Mouse (Mus musculus) stomach, embryonic 15.5 days (tissue): ENCODE data around the gene Bcat1. TPM values are rescaled to one million over a fixed set of nuclear protein-coding genes. Genes with fewer than 3 reads are reported as not detected.

ENCODE experiments used
- ATAC-seq: fragments of 200-750 bp; cut with Nextera tagmentation; 2 replicates; pipeline ENCODE4 v1.8.0; 2017; ENCODE audit warnings: low read depth, moderate number of reproducible peaks, moderate TSS enrichment; ENCODE audit not compliant: insufficient read depth, low FRiP score
- H3K27ac ChIP-seq: fragments of 300-500 bp; sonication (generic); 2 replicates; pipeline ENCODE4 v1.5.1; 2015; ENCODE audit warnings: mild to moderate bottlenecking, inconsistent platforms
- H3K27me3 ChIP-seq: fragments of 300-500 bp; sonication (generic); replicated peaks from 2 replicates; pipeline ENCODE4 v1.6.1; 2015; ENCODE audit warnings: inconsistent platforms
- H3K36me3 ChIP-seq: fragments of 300-500 bp; sonication (generic); 2 replicates; pipeline ENCODE4 v1.6.1; 2015; ENCODE audit warnings: inconsistent platforms
- H3K4me1 ChIP-seq: fragments of 300-500 bp; sonication (generic); 2 replicates; pipeline ENCODE4 v1.6.1; 2015; ENCODE audit warnings: inconsistent platforms
- H3K4me2 ChIP-seq: fragments of 300-500 bp; sonication (generic); 2 replicates; pipeline ENCODE4 v1.6.1; 2015; ENCODE audit warnings: mild to moderate bottlenecking, inconsistent platforms
- H3K4me3 ChIP-seq: fragments of 300-500 bp; sonication (generic); replicated peaks from 2 replicates; pipeline ENCODE4 v1.5.1; 2015; ENCODE audit warnings: inconsistent platforms
- H3K9ac ChIP-seq: fragments of 300-500 bp; sonication (generic); 2 replicates; pipeline ENCODE4 v1.6.1; 2015; ENCODE audit warnings: inconsistent platforms
- H3K9me3 ChIP-seq: fragments of 300-500 bp; sonication (generic); 2 replicates; pipeline ENCODE4 v1.6.1; 2016; ENCODE audit warnings: inconsistent platforms
- WGBS: fragments of 180-500 bp; shearing (Covaris S2); methylation state at CpG from one replicate; pipeline ENCODE4 v1.1.7; 2015; 5-methylcytosine and 5-hydroxymethylcytosine counted together
- polyA plus RNA-seq: library from polyadenylated mRNA; unstranded; fragments of >200 nt; fragmentation: Nextera tagmentation; extraction: Ambion mirVana; gene quantifications from 2 replicates; pipeline ENCODE4 v1.2.1, GENCODE M21; 2015

Gene Bcat1
- polyA plus RNA-seq, 1 experiment from 2014 or later = 11.8 TPM

GRCm38 (mm10) chr6:145090201-145090863, 14.3 kb upstream of the Bcat1 start:
- 80% methylated on average over 6 of the region's 6 CpGs for WGBS
- H3K36me3 ChIP-seq = no peaks in the 10 kb centered on the region
- ATAC-seq = no peak
- H3K27me3 ChIP-seq = no peaks in the 10 kb centered on the region
- no peaks in the 10 kb centered on the region for H3K9me3 ChIP-seq
- no peak overlapping the region for H3K27ac ChIP-seq
- no peak overlapping the region for H3K9ac ChIP-seq
- H3K4me1 ChIP-seq = no peaks in the 10 kb centered on the region
- H3K4me2 ChIP-seq = no peak overlapping the region
- no peak overlapping the region for H3K4me3 ChIP-seq

GRCm38 (mm10) chr6:145089373-145089772, 13.4 kb upstream of the Bcat1 start:
- Histone ChIP-seq H3K9me3 (no peaks in the 10 kb centered on the region), H3K27me3 (no peaks in the 10 kb centered on the region), H3K4me1 (no peaks in the 10 kb centered on the region), H3K27ac (no peak overlapping the region), H3K4me3 (no peak overlapping the region), H3K4me2 (no peak overlapping the region), H3K36me3 (no peaks in the 10 kb centered on the region), H3K9ac (no peak overlapping the region)
- WGBS = 77% methylated on average over 4 of the region's 4 CpGs
- ATAC-seq = no peak

- no peak overlapping the region for H3K9ac ChIP-seq
- no peak overlapping the region for H3K4me3 ChIP-seq
- H3K27ac ChIP-seq = no peak overlapping the region
- H3K9me3 ChIP-seq = no peaks in the 10 kb centered on the region
- H3K27me3 ChIP-seq = no peaks in the 10 kb centered on the region
- H3K36me3 ChIP-seq = no peaks in the 10 kb centered on the region
- H3K4me1 ChIP-seq = no peaks in the 10 kb centered on the region
- H3K4me2 ChIP-seq = no peak overlapping the region
- ATAC-seq = no peak
- WGBS = 48% methylated on average over 4 of the region's 4 CpGs
These were observed 12.6 kb upstream of the Bcat1 start for GRCm38 (mm10) chr6:145088451-145089113.

- Histone ChIP-seq H3K9ac (no peak overlapping the region), H3K27me3 (no peaks in the 10 kb centered on the region), H3K36me3 (no peaks in the 10 kb centered on the region), H3K4me2 (no peak overlapping the region), H3K27ac (no peak overlapping the region), H3K4me1 (no peaks in the 10 kb centered on the region), H3K4me3 (no peak overlapping the region), H3K9me3 (no peaks in the 10 kb centered on the region)
- 91% methylated on average over 8 of the region's 8 CpGs for WGBS
- no peak for ATAC-seq
These were observed 8.5 kb upstream of the Bcat1 start for GRCm38 (mm10) chr6:145084343-145085117.

- Histone ChIP-seq H3K9me3 (no peaks in the 10 kb centered on the region), H3K36me3 (no peaks in the 10 kb centered on the region), H3K4me2 (no peak overlapping the region), H3K27ac (no peak overlapping the region), H3K9ac (no peak overlapping the region), H3K27me3 (0 out of 2 replicates have a peak, but pooled peaks cover 4% of the 10 kb centered on the region), H3K4me3 (no peak overlapping the region), H3K4me1 (no peaks in the 10 kb centered on the region)
- ATAC-seq = no peak
- WGBS = 58% methylated on average over 4 of the region's 4 CpGs
These were observed 5.7 kb upstream of the Bcat1 start for GRCm38 (mm10) chr6:145081721-145082120.

GRCm38 (mm10) chr6:145079087-145079759, 3.2 kb upstream of the Bcat1 start:
- H3K27ac ChIP-seq = no peak overlapping the region
- H3K9ac ChIP-seq = no peak overlapping the region
- ATAC-seq = no peak
- H3K36me3 ChIP-seq = no peaks in the 10 kb centered on the region
- H3K4me2 ChIP-seq = no peak overlapping the region
- no peaks in the 10 kb centered on the region for H3K9me3 ChIP-seq
- WGBS = 63% methylated on average over 9 of the region's 9 CpGs
- peaks cover 12% of the 10 kb centered on the region; the same call in 1 of the 2 replicates for H3K27me3 ChIP-seq
- H3K4me3 ChIP-seq = no peak overlapping the region
- peaks cover 6% of the 10 kb centered on the region; the same call in 1 of the 2 replicates for H3K4me1 ChIP-seq

GRCm38 (mm10) chr6:145076286-145076685, 302 bp upstream of the Bcat1 start:
- Histone ChIP-seq H3K36me3 (no peaks in the 10 kb centered on the region), H3K4me3 (peak overlapping the region; percentile 48), H3K4me2 (peak overlapping the region; percentile 85), H3K9ac (no peak overlapping the region), H3K9me3 (no peaks in the 10 kb centered on the region), H3K4me1 (peaks cover 6% of the 10 kb centered on the region; the same call in 1 of the 2 replicates), H3K27ac (no peak overlapping the region), H3K27me3 (peaks cover 12% of the 10 kb centered on the region; the same call in 1 of the 2 replicates)
- ATAC-seq = no peak
- 27% methylated on average over 9 of the region's 9 CpGs for WGBS

GRCm38 (mm10) chr6:145075088-145075547, 866 bp downstream of the Bcat1 start:
- peak overlapping the region; percentile 85 for H3K4me2 ChIP-seq
- no peaks in the 10 kb centered on the region for H3K9me3 ChIP-seq
- H3K27ac ChIP-seq = no peak overlapping the region
- H3K9ac ChIP-seq = no peak overlapping the region
- no peak for ATAC-seq
- peaks cover 12% of the 10 kb centered on the region; the same call in 1 of the 2 replicates for H3K27me3 ChIP-seq
- under 1% methylated on average over 20 of the region's 20 CpGs for WGBS
- peak overlapping the region; percentile 48 for H3K4me3 ChIP-seq
- H3K36me3 ChIP-seq = no peaks in the 10 kb centered on the region
- peaks cover 6% of the 10 kb centered on the region; the same call in 1 of the 2 replicates for H3K4me1 ChIP-seq

- Histone ChIP-seq H3K4me2 (no peak overlapping the region), H3K9ac (no peak overlapping the region), H3K36me3 (no peaks in the 10 kb centered on the region), H3K27ac (no peak overlapping the region), H3K9me3 (no peaks in the 10 kb centered on the region), H3K27me3 (peaks cover 12% of the 10 kb centered on the region; the same call in 1 of the 2 replicates), H3K4me1 (peaks cover 6% of the 10 kb centered on the region; the same call in 1 of the 2 replicates), H3K4me3 (no peak overlapping the region)
- no peak for ATAC-seq
These were observed 1.5 kb downstream of the Bcat1 start for GRCm38 (mm10) chr6:145074461-145074860.

- WGBS = 63% methylated on average over 2 of the region's 2 CpGs
- no peak overlapping the region for H3K9ac ChIP-seq
- H3K4me3 ChIP-seq = no peak overlapping the region
- H3K4me2 ChIP-seq = no peak overlapping the region
- H3K27ac ChIP-seq = no peak overlapping the region
- H3K36me3 ChIP-seq = no peaks in the 10 kb centered on the region
- no peaks in the 10 kb centered on the region for H3K4me1 ChIP-seq
- no peak for ATAC-seq
- no peaks in the 10 kb centered on the region for H3K27me3 ChIP-seq
- no peaks in the 10 kb centered on the region for H3K9me3 ChIP-seq
These were observed 6.1 kb downstream of the Bcat1 start for GRCm38 (mm10) chr6:145069921-145070320.

GRCm38 (mm10) chr6:145069397-145069796, 6.6 kb downstream of the Bcat1 start:
- Histone ChIP-seq H3K27ac (no peak overlapping the region), H3K4me2 (no peak overlapping the region), H3K4me3 (no peak overlapping the region), H3K9me3 (no peaks in the 10 kb centered on the region), H3K4me1 (no peaks in the 10 kb centered on the region), H3K36me3 (no peaks in the 10 kb centered on the region), H3K9ac (no peak overlapping the region), H3K27me3 (no peaks in the 10 kb centered on the region)
- no peak for ATAC-seq
- WGBS = 83% methylated on average over 7 of the region's 7 CpGs
